Mouse (Mus musculus): Measurements from ENCODE around the gene Glis3.

The Glis3 gene

GRCm38 (mm10) chr19:28534964-28535363 lies 144.9 kb downstream of the Glis3 start:
- ATAC-seq (ENCODE audit: low TSS enrichment): no peak

GRCm38 (mm10) chr19:28533576-28533975 lies 146.3 kb downstream of the Glis3 start:
- ATAC-seq (ENCODE audit: low TSS enrichment): no peak

- no peak for ATAC-seq (ENCODE audit: low TSS enrichment)
Measured at GRCm38 (mm10) chr19:28531750-28532149, 148.1 kb downstream of the Glis3 start.

DNA sequence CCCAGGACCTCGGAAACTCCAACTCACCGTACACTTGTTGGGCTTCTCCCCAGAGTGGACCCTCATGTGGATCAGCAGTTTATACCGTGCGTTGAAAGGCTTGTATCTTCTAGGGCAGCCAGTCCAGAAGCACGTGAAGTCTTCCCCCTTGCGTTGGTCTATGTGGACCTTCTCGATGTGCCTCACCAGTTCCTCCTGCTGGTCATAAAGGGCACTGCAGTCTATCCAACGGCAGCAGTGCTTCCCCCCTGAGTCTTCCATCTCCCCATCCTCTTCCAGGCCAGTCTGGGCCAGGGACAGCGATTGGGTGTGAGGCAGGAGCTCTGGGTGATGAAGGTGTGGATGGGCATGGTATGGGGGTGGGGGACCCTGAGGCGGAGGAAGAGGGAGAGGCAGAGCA lies 149.0 kb downstream of the Glis3 start:
- ATAC-seq (ENCODE audit: low TSS enrichment): no peak

DNA sequence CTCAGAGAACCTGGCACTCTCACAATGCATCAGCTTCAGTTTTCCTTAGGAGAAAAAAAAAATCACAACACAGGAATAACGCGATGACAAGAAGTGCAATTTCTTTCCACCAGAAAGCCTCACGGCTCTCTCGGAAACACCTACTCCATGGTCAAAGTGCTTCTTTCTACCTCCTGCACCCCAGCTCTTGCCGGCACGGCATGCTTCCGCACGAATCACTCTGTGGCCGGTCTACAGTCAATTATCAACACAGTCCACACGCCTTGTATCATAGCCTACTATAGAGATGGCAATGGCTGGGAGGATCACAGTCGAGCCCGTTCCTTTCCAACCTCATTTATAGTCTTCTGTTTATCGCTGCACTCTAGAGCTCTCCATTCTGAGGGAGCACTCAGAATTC lies 150.9 kb downstream of the Glis3 start:
- ATAC-seq (ENCODE audit: low TSS enrichment): peak; percentile 31

DNA sequence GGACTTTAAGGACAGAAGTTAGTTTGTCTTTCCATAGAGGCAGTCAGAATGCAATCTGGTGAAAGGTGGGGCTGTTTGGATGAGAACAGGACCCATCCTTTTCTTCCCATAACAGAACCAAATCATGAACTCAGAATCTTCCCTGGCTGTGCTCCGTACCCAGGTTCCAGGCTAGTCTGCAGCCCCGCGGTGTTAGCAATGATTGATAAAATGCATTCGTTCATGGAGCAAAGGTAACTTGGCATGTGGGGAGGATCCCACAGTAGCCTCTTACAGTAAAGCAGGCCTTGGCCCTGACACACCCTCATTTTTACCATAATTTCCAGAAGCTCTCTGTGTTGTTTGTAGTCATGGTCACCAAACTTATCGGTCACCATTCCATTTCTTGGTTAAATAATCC lies 152.4 kb downstream of the Glis3 start:
- no peak for ATAC-seq (ENCODE audit: low TSS enrichment)

GRCm38 (mm10) chr19:28525331-28525730 lies 154.5 kb downstream of the Glis3 start:
- no peak for ATAC-seq (ENCODE audit: low TSS enrichment)

GRCm38 (mm10) chr19:28522289-28522688 lies 157.6 kb downstream of the Glis3 start:
- no peak for ATAC-seq (ENCODE audit: low TSS enrichment)

DNA sequence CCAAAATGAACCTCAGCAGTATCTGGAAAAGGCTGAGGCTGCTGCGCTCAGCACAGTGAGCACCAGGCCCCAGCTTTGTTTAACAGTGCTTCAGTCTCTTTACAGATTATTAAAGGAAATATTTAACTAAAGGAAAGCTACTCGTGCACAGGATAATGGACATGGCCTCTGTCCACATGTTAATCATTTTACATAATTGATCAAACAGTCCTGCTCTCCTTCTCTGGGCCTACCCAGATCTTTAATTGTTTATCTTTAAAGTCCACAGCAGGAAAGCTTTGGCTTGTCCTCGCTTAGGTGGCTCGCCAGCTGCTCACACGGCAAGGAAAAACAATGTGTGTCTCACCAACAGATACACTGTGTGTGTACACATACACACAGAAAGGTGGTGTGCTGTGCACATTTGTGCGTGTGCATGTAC lies 159.1 kb downstream of the Glis3 start:
- ATAC-seq (ENCODE audit: low TSS enrichment): no peak

GRCm38 (mm10) chr19:28520128-28520745 lies 159.6 kb downstream of the Glis3 start:
- ATAC-seq (ENCODE audit: low TSS enrichment): no peak

DNA sequence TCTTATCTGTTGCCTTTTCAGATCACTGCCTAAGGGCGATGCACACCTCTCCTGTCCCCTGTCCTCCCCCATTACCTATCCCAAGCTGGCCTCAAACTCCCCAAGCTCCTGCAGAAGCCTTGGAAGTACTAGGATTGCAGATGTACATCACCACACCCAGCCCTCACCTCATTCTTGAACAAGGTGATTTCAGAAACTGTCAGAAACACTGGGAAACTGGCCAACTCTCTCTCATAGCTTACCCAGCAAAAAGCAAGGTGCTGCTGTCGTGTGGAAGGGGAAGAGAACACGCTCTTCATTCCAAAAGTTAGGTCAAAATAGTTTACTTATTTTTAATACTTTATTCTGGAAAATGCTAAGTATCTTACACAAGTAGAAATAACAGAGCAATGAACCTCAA lies 160.6 kb downstream of the Glis3 start:
- ATAC-seq (ENCODE audit: low TSS enrichment): no peak

- no peak for ATAC-seq (ENCODE audit: low TSS enrichment)
Measured at GRCm38 (mm10) chr19:28518846-28519245, 161.0 kb downstream of the Glis3 start.

DNA sequence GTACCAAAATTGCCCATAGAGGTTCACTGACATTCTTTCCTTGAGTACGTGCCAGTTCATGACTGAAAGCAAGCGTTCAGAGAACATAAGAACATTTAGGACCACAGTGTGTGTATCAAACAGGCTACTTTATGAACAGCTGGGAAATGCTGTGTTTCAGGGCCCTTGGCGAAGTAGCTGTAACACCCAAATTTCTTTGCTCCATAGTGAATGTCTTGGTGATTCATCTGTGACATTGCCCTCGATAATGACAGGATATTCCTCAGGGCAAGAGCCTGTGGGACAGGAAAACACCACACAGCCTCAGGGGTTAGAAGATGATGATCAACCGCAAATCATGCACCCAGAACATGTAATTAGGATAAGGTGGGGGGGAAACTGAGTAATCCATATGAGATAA lies 161.6 kb downstream of the Glis3 start:
- no peak for ATAC-seq (ENCODE audit: low TSS enrichment)

DNA sequence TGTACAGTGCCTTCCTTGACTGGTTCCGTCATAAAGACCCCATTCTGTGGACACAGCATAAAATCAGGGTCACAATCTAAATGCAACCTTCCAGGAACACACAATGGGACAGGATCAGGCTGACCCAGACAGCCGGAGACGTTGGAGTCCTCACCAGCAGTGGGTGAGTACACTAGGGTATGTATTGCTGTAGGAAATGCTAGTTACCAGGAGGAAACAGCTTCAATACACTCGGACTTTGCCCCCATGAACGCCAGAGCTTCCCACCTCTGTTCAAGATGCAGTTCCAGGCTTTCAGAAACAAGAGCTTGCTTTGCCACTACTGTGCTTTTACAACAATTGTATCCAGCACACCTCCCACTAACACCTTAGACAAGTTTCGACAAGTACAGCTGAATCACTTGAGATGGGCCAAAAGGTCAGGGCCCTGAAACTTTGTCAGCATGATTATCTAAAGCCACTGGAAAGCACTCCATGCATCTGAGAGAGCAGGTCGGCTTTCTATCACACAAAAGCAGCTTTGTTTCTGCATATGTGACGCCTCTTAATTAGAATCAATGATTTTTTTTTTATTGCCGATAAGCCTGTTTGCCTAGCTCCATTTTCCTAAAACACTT lies 162.3 kb downstream of the Glis3 start:
- no peak for ATAC-seq (ENCODE audit: low TSS enrichment)

GRCm38 (mm10) chr19:28516487-28516886 lies 163.4 kb downstream of the Glis3 start:
- ATAC-seq (ENCODE audit: low TSS enrichment): no peak

DNA sequence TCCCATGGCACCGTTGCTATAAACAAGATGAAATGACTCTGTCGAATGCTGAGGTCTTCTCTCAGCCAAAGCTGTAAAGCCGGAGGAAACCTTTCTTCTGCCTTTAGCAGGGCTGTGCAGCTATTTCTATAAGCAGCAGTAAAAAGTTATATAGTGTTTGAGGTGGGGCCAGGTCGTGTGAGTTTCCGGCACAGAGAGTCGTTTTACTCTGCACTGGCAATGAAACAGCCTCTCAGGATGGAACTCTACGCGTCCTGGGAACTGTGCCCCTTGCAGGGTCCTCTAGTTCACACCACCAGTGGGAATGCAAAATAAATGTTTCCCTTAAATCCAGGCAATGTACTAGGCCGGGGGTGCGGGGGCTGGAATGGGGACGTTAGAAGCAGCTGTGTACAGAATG lies 167.4 kb downstream of the Glis3 start:
- no peak for ATAC-seq (ENCODE audit: low TSS enrichment)

- no peak for ATAC-seq (ENCODE audit: low TSS enrichment)
Measured at GRCm38 (mm10) chr19:28511910-28512309, 168.0 kb downstream of the Glis3 start.

- no peak for ATAC-seq (ENCODE audit: low TSS enrichment)
Measured at GRCm38 (mm10) chr19:28505376-28505775, 174.5 kb downstream of the Glis3 start.

DNA sequence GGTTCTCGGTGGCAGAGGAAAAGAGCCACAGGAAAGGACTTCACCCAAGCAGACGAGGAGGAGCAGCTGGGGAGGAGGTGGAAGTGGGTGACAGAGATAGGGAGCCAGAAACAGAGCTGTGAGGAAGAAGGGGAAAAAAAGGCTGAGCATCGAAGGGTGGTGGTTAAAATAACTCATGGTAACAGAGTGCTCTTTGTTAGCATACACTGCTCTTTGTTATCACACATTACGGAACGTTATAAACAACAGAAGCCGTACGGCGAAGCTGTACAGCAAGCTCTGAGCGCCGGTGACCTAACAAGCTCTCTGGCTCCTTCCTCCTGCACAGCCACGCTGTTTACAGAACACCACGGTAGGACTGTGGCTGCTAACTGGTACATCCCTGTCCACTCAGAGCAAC lies 176.9 kb downstream of the Glis3 start:
- ATAC-seq (ENCODE audit: low TSS enrichment): peak; percentile 95

- ATAC-seq (ENCODE audit: low TSS enrichment): no peak
Measured at GRCm38 (mm10) chr19:28500975-28501374, 178.9 kb downstream of the Glis3 start.

DNA sequence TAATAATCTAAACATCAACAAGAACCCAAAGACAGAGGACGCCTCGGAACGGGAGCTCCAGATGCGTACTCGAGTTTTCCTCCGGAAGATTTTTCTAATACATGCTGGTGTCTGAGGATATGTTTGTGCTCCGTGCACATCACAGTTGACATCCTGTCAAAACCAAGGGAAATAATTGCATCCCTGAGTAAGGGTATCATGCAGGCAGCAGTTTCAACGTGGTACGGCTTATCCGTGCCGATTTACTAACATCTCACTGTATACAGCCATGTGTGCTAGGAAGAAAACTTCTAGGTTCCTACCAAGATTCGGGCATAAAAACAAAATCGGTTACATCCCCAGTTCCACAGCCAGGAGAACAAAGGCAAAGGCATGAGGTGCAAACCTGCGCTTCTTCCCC lies 179.4 kb downstream of the Glis3 start:
- ATAC-seq (ENCODE audit: low TSS enrichment): no peak

DNA sequence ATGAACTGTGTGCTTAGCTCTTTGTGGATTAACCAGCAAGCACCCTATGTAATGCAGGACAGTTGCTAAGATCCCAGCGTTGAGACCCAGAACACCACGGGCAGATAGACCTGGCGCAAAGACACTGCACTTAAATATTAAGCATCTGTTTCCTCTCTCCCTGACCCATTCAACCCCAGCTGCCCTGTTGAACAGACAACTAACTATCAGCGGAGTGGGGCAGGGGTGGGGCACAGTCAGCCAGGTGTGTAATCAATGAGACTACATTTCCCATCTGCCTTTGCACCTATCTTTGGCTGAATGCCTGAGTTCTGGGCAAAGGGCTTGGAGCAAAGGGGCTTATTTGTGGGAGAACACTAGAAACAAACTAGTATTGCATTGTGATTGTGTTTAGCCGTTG lies 180.1 kb downstream of the Glis3 start:
- no peak for ATAC-seq (ENCODE audit: low TSS enrichment)

GRCm38 (mm10) chr19:28495926-28496325 lies 184.0 kb downstream of the Glis3 start:
- no peak for ATAC-seq (ENCODE audit: low TSS enrichment)

Data from frontal cortex, adult (tissue).